Mouse (Mus musculus): ENCODE measurements at regions not wholly inside any gene's neighbourhood (a gene's known extent, or its start where the extent isn't known, plus 50 kb on each side); places are given as distances from the start of the nearest gene placed in this dataset.

- no peak for DNase-seq
Observed at GRCm38 (mm10) chr4:142860441-142860840, 352.4 kb downstream of the Prdm2 start.

- no peak for DNase-seq
Observed at GRCm38 (mm10) chr4:142856626-142857025, 356.2 kb downstream of the Prdm2 start.

GRCm38 (mm10) chr4:142855635-142856034 lies 357.2 kb downstream of the Prdm2 start:
- DNase-seq: no peak

- no peak for DNase-seq
Observed at GRCm38 (mm10) chr4:142853924-142854323, 358.9 kb downstream of the Prdm2 start.

GRCm38 (mm10) chr4:142845066-142845696 lies 367.6 kb downstream of the Prdm2 start:
- DNase-seq: no peak

GRCm38 (mm10) chr4:142839540-142839939 lies 373.3 kb downstream of the Prdm2 start:
- no peak for DNase-seq

- no peak for DNase-seq
Observed at GRCm38 (mm10) chr4:142838363-142838964, 374.3 kb downstream of the Prdm2 start.

GRCm38 (mm10) chr4:142837636-142838035 lies 375.2 kb downstream of the Prdm2 start:
- no peak for DNase-seq

- no peak for DNase-seq
Observed at GRCm38 (mm10) chr4:142829711-142830110, 383.1 kb downstream of the Prdm2 start.

GRCm38 (mm10) chr4:142828969-142829368 lies 383.8 kb downstream of the Prdm2 start:
- DNase-seq: no peak

GRCm38 (mm10) chr4:142826250-142826893 lies 386.4 kb downstream of the Prdm2 start:
- no peak for DNase-seq

GRCm38 (mm10) chr4:142825786-142826185 lies 387.0 kb downstream of the Prdm2 start:
- no peak for DNase-seq

- no peak for DNase-seq
Observed at GRCm38 (mm10) chr4:142818440-142818839, 394.4 kb downstream of the Prdm2 start.

- DNase-seq: no peak
Observed at GRCm38 (mm10) chr4:142816986-142817385, 395.8 kb downstream of the Prdm2 start.

GRCm38 (mm10) chr4:142803819-142804218 lies 409.0 kb downstream of the Prdm2 start:
- no peak for DNase-seq

- DNase-seq: no peak
Observed at GRCm38 (mm10) chr4:142799291-142799690, 413.5 kb downstream of the Prdm2 start.

- DNase-seq: no peak
Observed at GRCm38 (mm10) chr4:142798834-142799233, 414.0 kb downstream of the Prdm2 start.

- no peak for DNase-seq
Observed at GRCm38 (mm10) chr4:142792606-142792970, 420.2 kb downstream of the Prdm2 start.

- no peak for DNase-seq
Observed at GRCm38 (mm10) chr4:142791823-142792605, 420.8 kb downstream of the Prdm2 start.

GRCm38 (mm10) chr4:142789048-142789447 lies 423.7 kb downstream of the Prdm2 start:
- DNase-seq: no peak

- DNase-seq: no peak
Observed at GRCm38 (mm10) chr4:142785386-142785785, 427.4 kb downstream of the Prdm2 start.

GRCm38 (mm10) chr4:142776711-142777411 lies 435.9 kb downstream of the Prdm2 start:
- DNase-seq: no peak

GRCm38 (mm10) chr4:142775023-142775422 lies 437.8 kb downstream of the Prdm2 start:
- no peak for DNase-seq

All from thymus, postnatal 25 days (tissue).